Mouse (Mus musculus): ENCODE measurements around the gene Homer2.

Homer2 gene

GRCm38 (mm10) chr7:81583512-81583911 is 123.8 kb downstream of the Homer2 start:
- DNase-seq (ENCODE audit: low spot score) = no peak

- no peak for DNase-seq (ENCODE audit: low spot score)
These were observed 128.0 kb downstream of the Homer2 start for GRCm38 (mm10) chr7:81579312-81579711.

GRCm38 (mm10) chr7:81578413-81578812 is 128.9 kb downstream of the Homer2 start:
- no peak for DNase-seq (ENCODE audit: low spot score)

GRCm38 (mm10) chr7:81577872-81578271 is 129.5 kb downstream of the Homer2 start:
- no peak for DNase-seq (ENCODE audit: low spot score)

GRCm38 (mm10) chr7:81575606-81576005 is 131.7 kb downstream of the Homer2 start:
- DNase-seq (ENCODE audit: low spot score) = no peak

- DNase-seq (ENCODE audit: low spot score) = no peak
These were observed 133.5 kb downstream of the Homer2 start for GRCm38 (mm10) chr7:81573821-81574220.

- no peak for DNase-seq (ENCODE audit: low spot score)
These were observed 133.9 kb downstream of the Homer2 start for GRCm38 (mm10) chr7:81573397-81573796.

- DNase-seq (ENCODE audit: low spot score) = no peak
These were observed 134.6 kb downstream of the Homer2 start for GRCm38 (mm10) chr7:81572610-81573268.

- DNase-seq (ENCODE audit: low spot score) = no peak
These were observed 135.3 kb downstream of the Homer2 start for GRCm38 (mm10) chr7:81571941-81572441.

- peak; percentile 92 for DNase-seq (ENCODE audit: low spot score)
These were observed 136.0 kb downstream of the Homer2 start, which contains the start of gene Whamm for GRCm38 (mm10) chr7:81571108-81571940. Gene Whamm, plus strand, starts transcription at chr7:81571266.

GRCm38 (mm10) chr7:81570752-81571107 is 136.6 kb downstream of the Homer2 start:
- DNase-seq (ENCODE audit: low spot score) = no peak

- DNase-seq (ENCODE audit: low spot score) = no peak
These were observed 137.1 kb downstream of the Homer2 start for GRCm38 (mm10) chr7:81570271-81570670.

GRCm38 (mm10) chr7:81569851-81570250 is 137.5 kb downstream of the Homer2 start:
- DNase-seq (ENCODE audit: low spot score) = no peak

GRCm38 (mm10) chr7:81567396-81567795 is 139.9 kb downstream of the Homer2 start:
- DNase-seq (ENCODE audit: low spot score) = no peak

GRCm38 (mm10) chr7:81566892-81567291 is 140.4 kb downstream of the Homer2 start, which contains the start of gene Fsd2:
Gene Fsd2, minus strand, starts transcription at chr7:81566944.
- no peak for DNase-seq (ENCODE audit: low spot score)

- no peak for DNase-seq (ENCODE audit: low spot score)
These were observed 141.0 kb downstream of the Homer2 start for GRCm38 (mm10) chr7:81566332-81566731.

GRCm38 (mm10) chr7:81565381-81566055 is 141.8 kb downstream of the Homer2 start:
- no peak for DNase-seq (ENCODE audit: low spot score)

GRCm38 (mm10) chr7:81564766-81565165 is 142.6 kb downstream of the Homer2 start:
- no peak for DNase-seq (ENCODE audit: low spot score)

- no peak for DNase-seq (ENCODE audit: low spot score)
These were observed 143.8 kb downstream of the Homer2 start for GRCm38 (mm10) chr7:81563506-81564015.

- no peak for DNase-seq (ENCODE audit: low spot score)
These were observed 146.1 kb downstream of the Homer2 start for GRCm38 (mm10) chr7:81561211-81561610.

GRCm38 (mm10) chr7:81560101-81561049 is 147.0 kb downstream of the Homer2 start:
- no peak for DNase-seq (ENCODE audit: low spot score)
